Mouse (Mus musculus): ENCODE measurements around the gene Akap8. TPM values are rescaled to one million over a fixed set of nuclear protein-coding genes. Genes with fewer than 3 reads are reported as not detected.
A peak's percentile ranks its signal among the peaks of the same experiment; 100 is the strongest.

Gene Akap8
- polyA plus RNA-seq, 1 experiment from 2014 or later = 64.8 TPM

DNA sequence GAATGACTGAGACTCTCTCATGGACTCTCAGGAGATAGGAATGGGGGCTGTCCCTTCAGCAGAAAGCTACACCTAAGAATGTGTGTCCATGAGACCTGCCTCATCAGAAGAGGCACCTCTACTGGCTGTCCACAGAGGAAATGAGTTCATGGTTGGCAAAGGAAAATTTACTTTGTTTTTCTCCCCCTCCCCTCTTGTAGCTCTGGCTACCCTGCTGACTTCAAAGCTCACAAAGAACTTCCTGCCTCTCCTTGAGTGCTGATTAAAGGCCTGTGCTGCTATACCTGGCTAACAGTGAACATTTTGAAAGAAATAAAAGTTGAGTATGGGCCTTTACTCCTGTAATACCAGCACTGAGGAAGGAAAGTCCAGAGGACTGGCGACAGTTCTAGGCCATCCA lies 20.1 kb upstream of the Akap8 start:
- ATAC-seq (replicated peaks; ENCODE audit: insufficient number of reproducible peaks, insufficient read depth, low FRiP score, low read depth) = no peak
- no peak overlapping the region for H3K27ac ChIP-seq
- peaks cover 51% of the 10 kb centered on the region for H3K36me3 ChIP-seq
- no peak overlapping the region for H3K9ac ChIP-seq
- H3K4me3 ChIP-seq = no peak overlapping the region
- no peak overlapping the region for H3K4me2 ChIP-seq
- no peaks in the 10 kb centered on the region for H3K4me1 ChIP-seq (replicated peaks)
- WGBS = 97% methylated on average over 1 of the region's 1 CpGs
- no peaks in the 10 kb centered on the region for H3K9me3 ChIP-seq (replicated peaks)
- H3K27me3 ChIP-seq = no peaks in the 10 kb centered on the region

DNA sequence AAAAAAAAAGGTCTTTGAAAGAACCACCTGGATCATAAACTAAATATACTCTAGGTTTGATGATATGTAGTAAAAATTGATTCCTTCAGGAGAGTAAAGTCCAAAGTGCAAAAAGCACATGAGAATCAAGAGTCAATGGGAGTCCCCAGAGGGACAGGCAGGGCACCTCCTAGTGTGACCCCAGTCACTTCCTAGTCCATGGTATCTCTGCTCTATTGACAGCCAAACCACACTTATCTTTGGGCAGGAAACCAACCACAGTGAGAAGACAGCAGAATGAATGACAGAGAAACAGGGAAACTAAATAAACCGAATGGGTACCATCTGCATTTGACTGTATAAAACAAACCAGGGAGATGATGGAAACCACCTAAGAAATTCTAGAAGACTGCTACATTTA lies 19.1 kb upstream of the Akap8 start:
- no peak overlapping the region for H3K9ac ChIP-seq
- no peaks in the 10 kb centered on the region for H3K27me3 ChIP-seq
- no peaks in the 10 kb centered on the region for H3K9me3 ChIP-seq (replicated peaks)
- H3K4me3 ChIP-seq = no peak overlapping the region
- no peak for ATAC-seq (replicated peaks; ENCODE audit: insufficient number of reproducible peaks, insufficient read depth, low FRiP score, low read depth)
- no peaks in the 10 kb centered on the region for H3K4me1 ChIP-seq (replicated peaks)
- H3K36me3 ChIP-seq = peaks cover 60% of the 10 kb centered on the region
- WGBS = 50% methylated on average over 1 of the region's 1 CpGs
- no peak overlapping the region for H3K27ac ChIP-seq
- H3K4me2 ChIP-seq = no peak overlapping the region

DNA sequence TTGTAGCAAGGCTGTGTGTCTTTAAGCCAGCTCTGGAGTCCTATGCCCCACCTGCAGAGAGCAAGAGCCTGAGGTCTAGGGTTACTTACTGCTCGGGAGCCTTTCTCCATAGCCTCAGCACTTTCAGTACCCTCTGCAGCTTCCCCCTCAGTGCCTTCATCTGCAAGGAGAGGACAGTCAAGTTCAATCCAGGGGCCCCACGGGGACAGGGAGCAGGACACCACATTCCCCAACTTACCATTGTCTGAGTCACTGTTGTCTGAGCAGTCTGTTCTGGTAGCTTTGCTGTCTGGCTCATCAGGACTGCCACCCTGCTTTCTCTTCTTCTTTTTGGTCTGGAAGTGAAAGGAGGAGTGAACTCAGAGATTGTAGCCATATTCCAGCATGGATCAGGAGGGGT lies 14.8 kb upstream of the Akap8 start:
- Histone ChIP-seq H3K4me1 (replicated peaks) (no peaks in the 10 kb centered on the region), H3K9ac (no peak overlapping the region), H3K4me3 (no peak overlapping the region), H3K9me3 (replicated peaks) (no peaks in the 10 kb centered on the region), H3K27me3 (no peaks in the 10 kb centered on the region), H3K36me3 (peaks cover 79% of the 10 kb centered on the region), H3K4me2 (no peak overlapping the region), H3K27ac (no peak overlapping the region)
- WGBS = 84% methylated on average over 2 of the region's 2 CpGs
- no peak for ATAC-seq (replicated peaks; ENCODE audit: insufficient number of reproducible peaks, insufficient read depth, low FRiP score, low read depth)

DNA sequence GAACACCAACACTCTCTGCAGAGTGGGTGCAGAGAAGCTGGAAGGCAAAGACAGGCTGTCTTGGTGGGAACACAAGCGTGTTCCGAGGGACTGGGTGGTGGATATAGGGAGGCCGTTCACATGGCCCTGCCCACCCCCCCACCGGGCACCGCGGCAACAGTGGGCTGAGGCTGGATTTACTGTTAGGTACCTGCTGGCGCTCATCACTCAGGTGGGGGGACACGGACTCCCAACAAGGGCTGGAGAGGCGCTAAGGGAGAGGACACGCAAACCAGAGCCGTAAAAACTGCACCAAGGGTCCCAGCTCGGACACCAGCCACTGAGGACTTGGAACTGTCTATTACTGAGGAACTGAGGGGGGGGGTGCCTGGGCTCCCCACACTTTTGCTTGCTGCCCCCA lies 13.9 kb upstream of the Akap8 start:
- no peak overlapping the region for H3K4me2 ChIP-seq
- WGBS = 98% methylated on average over 12 of the region's 12 CpGs
- no peaks in the 10 kb centered on the region for H3K27me3 ChIP-seq
- ATAC-seq (replicated peaks; ENCODE audit: insufficient number of reproducible peaks, insufficient read depth, low FRiP score, low read depth) = no peak
- no peak overlapping the region for H3K9ac ChIP-seq
- H3K27ac ChIP-seq = no peak overlapping the region
- H3K36me3 ChIP-seq = peaks cover 86% of the 10 kb centered on the region
- no peak overlapping the region for H3K4me3 ChIP-seq
- H3K4me1 ChIP-seq (replicated peaks) = no peaks in the 10 kb centered on the region
- H3K9me3 ChIP-seq (replicated peaks) = no peaks in the 10 kb centered on the region

DNA sequence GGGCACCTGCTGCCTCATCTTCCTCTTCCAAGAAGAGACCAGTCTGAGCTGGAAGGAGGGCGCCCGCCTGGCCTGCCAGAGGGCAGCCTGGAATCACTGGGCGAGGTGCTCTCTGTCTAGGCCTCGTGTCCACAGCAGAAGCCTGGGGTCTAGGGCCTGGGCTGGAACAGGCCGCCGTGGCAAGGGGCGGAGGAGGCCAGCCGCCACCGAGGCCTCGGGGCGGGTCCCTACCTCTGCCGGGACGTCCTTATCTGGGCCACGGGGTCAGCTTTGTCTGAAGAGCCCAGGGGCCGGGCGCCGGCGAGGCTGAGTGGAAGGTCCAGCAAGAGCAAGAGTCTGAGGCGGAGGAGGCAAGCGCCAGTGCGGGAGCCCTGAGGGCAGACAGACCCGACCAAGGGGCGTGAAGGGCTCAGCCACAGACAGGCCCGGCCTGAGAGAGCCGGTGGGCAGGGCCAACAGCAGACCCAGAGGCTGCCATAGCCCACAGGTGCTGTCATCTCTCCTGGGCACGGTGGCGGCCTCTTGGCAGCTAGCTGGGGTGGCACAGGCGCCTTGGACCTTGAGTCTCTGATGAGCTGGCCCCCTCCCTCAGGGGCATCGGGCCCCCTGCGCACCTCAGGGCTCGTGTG lies 12.8 kb upstream of the Akap8 start:
- Histone ChIP-seq H3K4me3 (no peak overlapping the region), H3K27me3 (no peaks in the 10 kb centered on the region), H3K4me2 (no peak overlapping the region), H3K4me1 (replicated peaks) (no peaks in the 10 kb centered on the region), H3K9ac (no peak overlapping the region), H3K9me3 (replicated peaks) (no peaks in the 10 kb centered on the region), H3K36me3 (peaks cover 88% of the 10 kb centered on the region), H3K27ac (no peak overlapping the region)
- ATAC-seq (replicated peaks; ENCODE audit: insufficient number of reproducible peaks, insufficient read depth, low FRiP score, low read depth) = peak; percentile 35
- WGBS = 69% methylated on average over 27 of the region's 31 CpGs

DNA sequence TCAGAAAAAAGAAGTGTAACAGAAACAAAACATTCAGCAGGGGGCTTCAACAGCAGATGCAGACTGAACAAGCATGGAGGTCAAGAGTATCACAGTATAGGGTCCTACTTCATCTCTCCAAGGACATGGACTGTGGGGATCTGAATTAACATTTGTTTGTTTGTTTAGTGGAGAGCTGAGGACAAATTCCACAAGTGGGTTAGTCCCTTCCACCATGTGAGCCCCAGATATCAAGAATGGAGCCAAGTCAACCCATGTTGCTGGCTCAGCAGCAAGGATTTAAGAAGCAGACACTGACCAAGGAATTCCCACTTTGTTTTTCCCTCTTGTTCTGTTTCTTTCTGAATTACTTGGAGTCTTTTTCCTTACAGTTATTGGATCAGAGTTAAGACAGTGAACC lies 6.5 kb upstream of the Akap8 start:
- Histone ChIP-seq H3K4me3 (no peak overlapping the region), H3K27ac (no peak overlapping the region), H3K4me2 (no peak overlapping the region), H3K36me3 (peaks cover 49% of the 10 kb centered on the region), H3K27me3 (no peaks in the 10 kb centered on the region), H3K9me3 (replicated peaks) (no peaks in the 10 kb centered on the region), H3K9ac (no peak overlapping the region), H3K4me1 (replicated peaks) (0 out of 2 replicates have a peak, but pooled peaks cover 3% of the 10 kb centered on the region)
- ATAC-seq (replicated peaks; ENCODE audit: insufficient number of reproducible peaks, insufficient read depth, low FRiP score, low read depth) = no peak

DNA sequence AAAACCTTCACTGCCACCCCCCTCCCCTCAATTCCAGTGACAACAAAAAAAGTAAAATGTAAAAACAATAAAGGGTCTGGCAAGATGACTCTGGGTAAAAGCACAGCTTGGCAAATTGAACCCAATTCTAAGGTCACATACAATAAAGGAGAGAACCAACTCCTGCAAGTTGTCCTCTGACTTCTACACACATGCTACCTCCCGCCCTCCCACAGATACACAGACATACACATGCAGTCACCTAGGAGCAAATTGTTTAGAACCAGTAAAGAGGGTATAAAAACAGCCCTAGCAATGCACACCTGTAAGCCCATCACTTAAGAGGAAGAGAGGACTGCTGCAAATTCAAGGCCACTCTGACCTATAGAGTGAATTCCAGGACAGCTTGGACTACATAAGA lies 1.8 kb upstream of the Akap8 start:
- H3K36me3 ChIP-seq = peaks cover 23% of the 10 kb centered on the region
- 0 out of 2 replicates have a peak overlapping the region, but pooled peaks have one; percentile 95 for H3K4me3 ChIP-seq
- peaks cover 26% of the 10 kb centered on the region for H3K4me1 ChIP-seq (replicated peaks)
- no peak overlapping the region for H3K27ac ChIP-seq
- H3K4me2 ChIP-seq = peak overlapping the region; percentile 88; the same call in 1 of the 2 replicates
- ATAC-seq (replicated peaks; ENCODE audit: insufficient number of reproducible peaks, insufficient read depth, low FRiP score, low read depth) = no peak
- 84% methylated on average over 1 of the region's 1 CpGs for WGBS
- H3K9me3 ChIP-seq (replicated peaks) = no peaks in the 10 kb centered on the region
- H3K9ac ChIP-seq = no peak overlapping the region
- H3K27me3 ChIP-seq = no peaks in the 10 kb centered on the region

DNA sequence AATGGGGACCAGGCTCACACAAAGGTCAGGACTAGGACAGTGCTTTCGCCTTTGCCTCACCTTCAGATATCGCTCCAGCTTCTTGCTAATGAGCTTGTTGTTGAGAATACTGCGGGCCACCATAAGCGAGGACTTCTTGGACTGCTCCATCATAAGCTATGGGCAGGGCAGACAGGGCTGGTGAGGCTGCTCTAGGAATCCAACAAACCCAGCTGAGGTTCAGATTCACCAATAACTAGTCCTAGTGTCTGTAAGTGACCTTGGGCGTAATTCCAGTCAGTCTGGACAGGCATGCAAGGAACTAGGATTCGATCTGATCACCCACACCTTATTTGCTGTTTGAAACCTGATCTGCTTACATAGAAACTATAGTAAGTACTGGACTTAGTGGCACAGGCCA lies 798 bp upstream of the Akap8 start:
- peak overlapping the region; percentile 85 for H3K9ac ChIP-seq
- no peak for ATAC-seq (replicated peaks; ENCODE audit: insufficient number of reproducible peaks, insufficient read depth, low FRiP score, low read depth)

DNA sequence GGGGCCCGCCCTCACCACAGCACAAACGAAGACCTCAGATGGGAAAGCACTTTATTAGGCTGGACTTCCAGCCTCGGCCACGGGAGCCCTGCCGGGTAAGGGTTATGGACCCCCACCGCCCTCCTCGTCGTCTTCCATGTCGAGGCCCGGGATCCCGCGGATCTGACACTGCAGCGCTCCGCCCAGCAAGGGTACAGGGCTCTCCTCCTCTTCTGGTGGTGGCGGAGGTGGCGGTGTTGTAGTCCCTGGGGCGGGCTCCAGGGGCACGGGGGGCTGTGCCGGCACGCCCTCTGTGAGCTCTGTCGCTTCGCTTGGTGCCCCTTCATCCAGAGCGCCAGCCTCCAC lies 324 bp upstream of the Akap8 start:
- Histone ChIP-seq H3K4me3 (peak overlapping the region; percentile 95), H3K36me3 (peaks cover 27% of the 10 kb centered on the region), H3K4me2 (peak overlapping the region; percentile 88), H3K27me3 (no peaks in the 10 kb centered on the region), H3K9me3 (replicated peaks) (no peaks in the 10 kb centered on the region), H3K4me1 (replicated peaks) (peaks cover 26% of the 10 kb centered on the region), H3K9ac (peak overlapping the region; percentile 85), H3K27ac (peak overlapping the region; percentile 99)
- ATAC-seq (replicated peaks; ENCODE audit: insufficient number of reproducible peaks, insufficient read depth, low FRiP score, low read depth) = peak; percentile 58
- WGBS = 0% methylated on average over 23 of the region's 23 CpGs

More for the DNA sequence above, 798 bp upstream of the Akap8 start:
- peaks cover 26% of the 10 kb centered on the region for H3K4me1 ChIP-seq (replicated peaks)
- peaks cover 24% of the 10 kb centered on the region for H3K36me3 ChIP-seq
- H3K9me3 ChIP-seq (replicated peaks) = no peaks in the 10 kb centered on the region
- peak overlapping the region; percentile 95 for H3K4me3 ChIP-seq
- no peaks in the 10 kb centered on the region for H3K27me3 ChIP-seq
- peak overlapping the region; percentile 88 for H3K4me2 ChIP-seq
- 11% methylated on average over 6 of the region's 6 CpGs for WGBS
- H3K27ac ChIP-seq = peak overlapping the region; percentile 99

DNA sequence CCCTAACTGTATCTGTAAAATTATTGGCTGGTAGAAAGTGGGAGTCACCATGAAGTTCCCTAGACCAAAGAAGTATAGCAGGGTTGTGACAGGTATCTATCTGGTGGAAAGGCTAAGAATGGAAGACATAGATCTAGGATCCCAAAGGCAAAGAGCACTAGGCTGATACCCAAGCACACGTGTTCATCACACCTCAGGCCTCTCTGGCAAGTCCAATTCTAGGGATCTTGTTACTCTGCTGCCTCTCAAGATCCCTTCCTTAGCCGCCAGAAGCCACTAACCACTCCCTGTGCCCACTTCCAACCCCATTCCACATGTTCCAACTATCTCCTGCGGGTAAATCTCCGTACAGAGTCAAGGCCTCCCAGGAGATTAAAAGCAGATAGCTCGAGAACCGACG lies 1.1 kb downstream of the Akap8 start:
- H3K4me3 ChIP-seq = peak overlapping the region; percentile 95
- H3K9ac ChIP-seq = peak overlapping the region; percentile 92
- H3K4me1 ChIP-seq (replicated peaks) = peaks cover 26% of the 10 kb centered on the region
- H3K4me2 ChIP-seq = peak overlapping the region; percentile 87
- H3K27me3 ChIP-seq = no peaks in the 10 kb centered on the region
- peak overlapping the region; percentile 99 for H3K27ac ChIP-seq
- no peaks in the 10 kb centered on the region for H3K9me3 ChIP-seq (replicated peaks)
- H3K36me3 ChIP-seq = peaks cover 32% of the 10 kb centered on the region
- no peak for ATAC-seq (replicated peaks; ENCODE audit: insufficient number of reproducible peaks, insufficient read depth, low FRiP score, low read depth)
- 0% methylated on average over 7 of the region's 7 CpGs for WGBS

DNA sequence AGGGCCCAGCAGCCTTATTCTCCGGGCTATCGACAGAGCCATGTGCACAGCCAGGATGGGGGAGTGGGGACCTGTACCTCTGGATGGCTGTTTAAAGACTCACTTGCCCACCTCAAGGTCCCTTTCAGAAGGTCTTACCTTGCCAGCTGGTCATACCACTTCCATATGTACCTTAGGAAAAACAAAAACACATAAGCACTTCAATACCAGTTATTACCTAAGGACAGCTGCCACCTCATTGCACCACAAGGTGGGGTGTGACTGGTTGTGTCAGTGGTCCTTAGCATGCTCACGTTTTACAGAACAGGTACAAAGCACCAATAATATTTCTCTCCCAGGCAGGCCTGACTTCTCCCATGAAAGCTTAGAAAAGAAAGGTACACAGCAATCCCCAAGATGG lies 3.3 kb downstream of the Akap8 start:
- Histone ChIP-seq H3K9ac (no peak overlapping the region), H3K36me3 (peaks cover 54% of the 10 kb centered on the region), H3K4me2 (no peak overlapping the region), H3K27me3 (no peaks in the 10 kb centered on the region), H3K4me1 (replicated peaks) (peaks cover 23% of the 10 kb centered on the region), H3K9me3 (replicated peaks) (no peaks in the 10 kb centered on the region), H3K4me3 (no peak overlapping the region), H3K27ac (no peak overlapping the region)
- ATAC-seq (replicated peaks; ENCODE audit: insufficient number of reproducible peaks, insufficient read depth, low FRiP score, low read depth) = no peak
- WGBS = 83% methylated on average over 3 of the region's 3 CpGs

DNA sequence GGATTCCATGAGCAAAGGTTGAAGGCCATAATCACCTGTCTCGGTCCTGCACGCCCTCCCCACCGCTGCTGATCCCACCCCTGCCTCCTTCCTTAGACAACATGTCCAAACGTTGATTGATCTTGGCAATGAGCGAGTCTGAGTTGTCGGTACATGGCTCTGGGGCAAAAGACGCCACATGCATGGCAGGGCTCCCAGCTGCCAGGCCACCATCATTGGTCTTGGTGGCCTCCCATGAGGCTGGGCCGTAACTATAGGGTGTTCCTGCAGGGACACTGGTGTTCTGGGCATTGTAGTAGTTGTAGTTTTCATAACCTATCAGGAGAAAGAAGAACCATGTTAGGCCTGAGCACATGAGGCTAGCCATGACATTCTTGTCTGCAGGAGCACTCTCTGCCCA lies 4.0 kb downstream of the Akap8 start:
- H3K4me1 ChIP-seq (replicated peaks) = peaks cover 20% of the 10 kb centered on the region
- ATAC-seq (replicated peaks; ENCODE audit: insufficient number of reproducible peaks, insufficient read depth, low FRiP score, low read depth) = no peak
- no peaks in the 10 kb centered on the region for H3K27me3 ChIP-seq
- no peak overlapping the region for H3K4me3 ChIP-seq
- H3K27ac ChIP-seq = no peak overlapping the region
- WGBS = 95% methylated on average over 8 of the region's 8 CpGs
- peaks cover 61% of the 10 kb centered on the region for H3K36me3 ChIP-seq
- H3K4me2 ChIP-seq = no peak overlapping the region
- H3K9me3 ChIP-seq (replicated peaks) = no peaks in the 10 kb centered on the region
- H3K9ac ChIP-seq = no peak overlapping the region
